Mouse (Mus musculus): ENCODE data around the gene Shisa5. TPM values are rescaled to one million over a fixed set of nuclear protein-coding genes. Genes with fewer than 3 reads are reported as not detected.

Gene Shisa5
- total and polyA plus RNA-seq, 3 experiments: 41.0 to 71.7 TPM; not detected in 1

GRCm38 (mm10) chr9:109022866-109023685, 15.3 kb upstream of the Shisa5 start:
- H3K4me1 ChIP-seq (ENCODE audit: control insufficient read depth in 1 of 2, insufficient read depth in 2 of 2, low read length in 2 of 2): no peaks in the 10 kb centered on the region
- no peak overlapping the region for H3K27ac ChIP-seq (ENCODE audit: control insufficient read depth, low read depth, low read length)
- no peaks in the 10 kb centered on the region for H3K79me2 ChIP-seq (ENCODE audit: control insufficient read depth, insufficient read depth, low read length, poor library complexity)
- no peak for DNase-seq (ENCODE audit: low read depth, low spot score)
- no peak overlapping the region for H3K4me3 ChIP-seq (ENCODE audit: control insufficient read depth in 1 of 2, insufficient read depth in 1 of 2, low read depth in 2 of 2, low read length in 2 of 2)
- no peak for TF ChIP-seq CTCF (IDR thresholded peaks at IDR 0.05 in 2 of 3, conservative IDR thresholded peaks at IDR 0.05 in 1 of 3; ENCODE audit: control insufficient read depth in 1 of 3, insufficient read depth in 1 of 3, low read depth in 2 of 3, low read length in 3 of 3, poor library complexity in 1 of 3, severe bottlenecking in 1 of 3)
- TF ChIP-seq ZC3H11A (IDR thresholded peaks at IDR 0.05; ENCODE audit: low read depth, low read length): no peak
- TF ChIP-seq USF2 (IDR thresholded peaks at IDR 0.05; ENCODE audit: borderline replicate concordance in 1 of 2, insufficient read depth in 1 of 2, low read depth in 1 of 2, low read length in 2 of 2): no peak
- no peak for TF ChIP-seq RCOR1 (IDR thresholded peaks at IDR 0.05; ENCODE audit: low read depth, low read length)
- TF ChIP-seq GATA1 (IDR thresholded peaks at IDR 0.05; ENCODE audit: low read depth, low read length): no peak
- no peak for TF ChIP-seq ZMIZ1 (IDR thresholded peaks at IDR 0.05; ENCODE audit: low read depth, low read length)
- no peak for TF ChIP-seq EP300 (IDR thresholded peaks at IDR 0.05; ENCODE audit: low read depth in 1 of 2, low read length in 2 of 2)
- no peak for TF ChIP-seq RAD21 (IDR thresholded peaks at IDR 0.05; ENCODE audit: low read depth, low read length)
- TF ChIP-seq E2F4 (IDR thresholded peaks at IDR 0.05; ENCODE audit: borderline replicate concordance, low read depth, low read length): no peak
- TF ChIP-seq SIN3A (IDR thresholded peaks at IDR 0.05; ENCODE audit: low read length): no peak
- TF ChIP-seq MXI1 (IDR thresholded peaks at IDR 0.05; ENCODE audit: low read depth, low read length): no peak
- TF ChIP-seq POLR2A (IDR thresholded peaks at IDR 0.05; ENCODE audit: control insufficient read depth in 1 of 2, insufficient read depth in 1 of 2, low read depth in 1 of 2, low read length in 2 of 2, poor library complexity in 1 of 2): no peak
- TF ChIP-seq ELF1 (IDR thresholded peaks at IDR 0.05; ENCODE audit: low read depth, low read length): no peak
- TF ChIP-seq POLR2AphosphoS5 (IDR thresholded peaks at IDR 0.05; ENCODE audit: borderline replicate concordance, low read depth, low read length): no peak
- TF ChIP-seq CHD1 (IDR thresholded peaks at IDR 0.05; ENCODE audit: low read depth, low read length): no peak
- TF ChIP-seq HCFC1 (IDR thresholded peaks at IDR 0.05; ENCODE audit: low read depth, low read length): no peak
- no peak for TF ChIP-seq GABPA (IDR thresholded peaks at IDR 0.05; ENCODE audit: low read depth, low read length)
- no peak for TF ChIP-seq MAX (IDR thresholded peaks at IDR 0.05; ENCODE audit: low read length)
- TF ChIP-seq TCF12 (IDR thresholded peaks at IDR 0.05; ENCODE audit: low read depth, low read length): no peak
- no peak for TF ChIP-seq ETS1 (IDR thresholded peaks at IDR 0.05; ENCODE audit: low read depth, low read length)
- no peak overlapping the region for H3K9ac ChIP-seq (ENCODE audit: control insufficient read depth, low read depth, low read length, poor library complexity, severe bottlenecking)
- H3K9me3 ChIP-seq (replicated peaks; ENCODE audit: insufficient read depth, low read length): no peaks in the 10 kb centered on the region
- no peaks in the 10 kb centered on the region for H3K27me3 ChIP-seq (ENCODE audit: control insufficient read depth in 1 of 2, insufficient read depth in 2 of 2, low read length in 2 of 2)
- H3K36me3 ChIP-seq (ENCODE audit: control insufficient read depth in 1 of 2, insufficient read depth in 2 of 2, low read length in 2 of 2): no peaks in the 10 kb centered on the region

- no peaks in the 10 kb centered on the region for H3K79me2 ChIP-seq (ENCODE audit: control insufficient read depth, insufficient read depth, low read length, poor library complexity)
- no peak overlapping the region for H3K27ac ChIP-seq (ENCODE audit: control insufficient read depth, low read depth, low read length)
- no peak overlapping the region for H3K9ac ChIP-seq (ENCODE audit: control insufficient read depth, low read depth, low read length, poor library complexity, severe bottlenecking)
- peaks cover 3 to 5% of the 10 kb centered on the region in 2 experiments for H3K4me1 ChIP-seq (ENCODE audit: control insufficient read depth in 1 of 2, insufficient read depth in 2 of 2, low read length in 2 of 2)
- H3K27me3 ChIP-seq (ENCODE audit: control insufficient read depth in 1 of 2, insufficient read depth in 2 of 2, low read length in 2 of 2): no peaks in the 10 kb centered on the region
- TF ChIP-seq POLR2A (IDR thresholded peaks at IDR 0.05; ENCODE audit: control insufficient read depth in 1 of 2, insufficient read depth in 1 of 2, low read depth in 1 of 2, low read length in 2 of 2, poor library complexity in 1 of 2): no peak
- no peak for TF ChIP-seq CTCF (IDR thresholded peaks at IDR 0.05 in 2 of 3, conservative IDR thresholded peaks at IDR 0.05 in 1 of 3; ENCODE audit: control insufficient read depth in 1 of 3, insufficient read depth in 1 of 3, low read depth in 2 of 3, low read length in 3 of 3, poor library complexity in 1 of 3, severe bottlenecking in 1 of 3)
- no peak for TF ChIP-seq MXI1 (IDR thresholded peaks at IDR 0.05; ENCODE audit: low read depth, low read length)
- TF ChIP-seq TBP (IDR thresholded peaks at IDR 0.05; ENCODE audit: low read depth, low read length): no peak
- no peak for TF ChIP-seq USF1 (IDR thresholded peaks at IDR 0.05; ENCODE audit: low read depth, low read length)
- TF ChIP-seq GABPA (IDR thresholded peaks at IDR 0.05; ENCODE audit: low read depth, low read length): no peak
- no peak for TF ChIP-seq ETS1 (IDR thresholded peaks at IDR 0.05; ENCODE audit: low read depth, low read length)
- no peak for TF ChIP-seq KAT2A (conservative IDR thresholded peaks at IDR 0.05; ENCODE audit: low read depth, low read length)
- no peak for TF ChIP-seq SMC3 (IDR thresholded peaks at IDR 0.05; ENCODE audit: low read depth, low read length)
- TF ChIP-seq NRF1 (IDR thresholded peaks at IDR 0.05; ENCODE audit: insufficient read depth, low read depth, low read length, poor library complexity, severe bottlenecking): no peak
- TF ChIP-seq POLR2AphosphoS5 (IDR thresholded peaks at IDR 0.05; ENCODE audit: borderline replicate concordance, low read depth, low read length): no peak
- TF ChIP-seq USF2 (IDR thresholded peaks at IDR 0.05; ENCODE audit: borderline replicate concordance in 1 of 2, insufficient read depth in 1 of 2, low read depth in 1 of 2, low read length in 2 of 2): no peak
- no peak overlapping the region for H3K4me3 ChIP-seq (ENCODE audit: control insufficient read depth in 1 of 2, insufficient read depth in 1 of 2, low read depth in 2 of 2, low read length in 2 of 2)
- no peaks in the 10 kb centered on the region for H3K9me3 ChIP-seq (replicated peaks; ENCODE audit: insufficient read depth, low read length)
- H3K36me3 ChIP-seq (ENCODE audit: control insufficient read depth in 1 of 2, insufficient read depth in 2 of 2, low read length in 2 of 2): peaks cover 0 to 3% of the 10 kb centered on the region in 2 experiments; a peak in 1 of 4 replicates
- DNase-seq (ENCODE audit: low read depth, low spot score): no peak
Measured at GRCm38 (mm10) chr9:109027521-109027920, 10.8 kb upstream of the Shisa5 start.

Measured in MEL (cell line).